Mouse (Mus musculus) cerebellum, adult 9-11 months (tissue): ENCODE results near the gene Btrc.

Source experiments
- DNase-seq: peaks from one replicate; pipeline ENCODE4 v3.0.0; 2022

The Btrc gene

GRCm38 (mm10) chr19:45577141-45577750 is 213.7 kb downstream of the Btrc start:
- DNase-seq: no peak

GRCm38 (mm10) chr19:45578976-45579375 is 215.4 kb downstream of the Btrc start:
- DNase-seq: no peak

DNA sequence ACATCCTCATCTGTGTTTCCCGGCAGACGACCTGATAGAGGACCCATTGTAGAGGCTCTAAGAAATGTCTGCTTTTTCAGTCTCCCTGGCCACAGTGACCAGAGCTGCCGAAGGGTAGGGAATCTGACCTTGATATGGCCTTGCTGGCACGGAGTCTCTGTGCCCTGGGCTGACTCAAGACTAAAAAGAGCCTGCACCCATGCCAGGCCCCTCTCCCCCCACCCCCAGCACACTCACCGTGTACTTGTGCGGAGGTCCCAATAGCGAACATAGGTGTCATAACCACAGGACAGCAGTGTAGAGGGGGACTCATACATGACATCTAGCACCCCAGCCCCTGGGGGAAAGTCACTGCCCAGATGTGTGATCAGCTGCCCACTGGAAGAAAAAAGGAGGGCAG is 215.9 kb downstream of the Btrc start:
- DNase-seq: no peak
